Mouse (Mus musculus) myocyte (in vitro differentiated cells): Measurements from ENCODE around the gene Naga. TPM values are rescaled to one million over a fixed set of nuclear protein-coding genes. Genes with fewer than 3 reads are reported as not detected.
A peak's percentile ranks its signal among the peaks of the same experiment; 100 is the strongest.
"Not testable (repeated sequence)": the region's sequence is repeated elsewhere in the genome, so short reads cannot be mapped to it uniquely, and the experiment has no call there.

ENCODE experiments used
- H3K27me3 ChIP-seq: one replicate; pipeline ENCODE4 v1.6.1; 2011; ENCODE audit not compliant: control insufficient read depth, insufficient read depth, insufficient read length
- H3K36me3 ChIP-seq: one replicate; pipeline ENCODE4 v1.6.1; 2011; ENCODE audit not compliant: control insufficient read depth, insufficient read depth
- H3K4me2 ChIP-seq: one replicate; pipeline ENCODE4 v1.6.1; 2011; ENCODE audit warnings: low read depth, control low read depth
- H3K4me3 ChIP-seq: one replicate; pipeline ENCODE4 v1.5.1; 2011; ENCODE audit warnings: mild to moderate bottlenecking, control low read depth, moderate library complexity
- H3K79me2 ChIP-seq: one replicate; pipeline ENCODE4 v1.6.1; 2011; ENCODE audit not compliant: control insufficient read depth, insufficient read depth
- H3ac ChIP-seq: one replicate; pipeline ENCODE4 v1.6.1; 2011; ENCODE audit not compliant: control insufficient read depth, insufficient read length
- CEBPB ChIP-seq: IDR thresholded peaks from 2 replicates; pipeline ENCODE4 v1.6.1; 2011; ENCODE audit warnings: mild to moderate bottlenecking, moderate library complexity; ENCODE audit not compliant: poor library complexity, insufficient read depth, severe bottlenecking
- E2F4 ChIP-seq: IDR thresholded peaks from one replicate; pipeline ENCODE4 v1.6.1; 2011; ENCODE audit warnings: mild to moderate bottlenecking, control low read depth, moderate library complexity; ENCODE audit not compliant: insufficient read depth
- MAX ChIP-seq: IDR thresholded peaks from one replicate; pipeline ENCODE4 v1.6.1; 2011; ENCODE audit warnings: low read depth, mild to moderate bottlenecking, control low read depth
- MYOD1 ChIP-seq, 3 experiments: IDR thresholded peaks; one replicate each; pipeline ENCODE4 v1.6.1; 2011; ENCODE audit warnings: control low read depth in 2 of 3, low read depth in 2 of 3, mild to moderate bottlenecking in 2 of 3, moderate library complexity in 1 of 3; ENCODE audit not compliant: insufficient read length in 2 of 3, control insufficient read depth in 1 of 3
- MYOG ChIP-seq, 3 experiments: IDR thresholded peaks; one replicate each; pipeline ENCODE4 v1.6.1; 2011; ENCODE audit warnings: control low read depth in 2 of 3, low read depth in 2 of 3, mild to moderate bottlenecking in 2 of 3; ENCODE audit not compliant: insufficient read length in 2 of 3, control insufficient read depth in 1 of 3, insufficient read depth in 1 of 3
- POLR2A ChIP-seq: IDR thresholded peaks from one replicate; pipeline ENCODE4 v1.6.1; 2011; ENCODE audit warnings: low read depth, mild to moderate bottlenecking, control low read depth, moderate library complexity; ENCODE audit not compliant: insufficient read length
- POLR2AphosphoS2 ChIP-seq: IDR thresholded peaks from one replicate; pipeline ENCODE4 v1.6.1; 2011; ENCODE audit warnings: low read depth, control low read depth; ENCODE audit not compliant: insufficient read length
- REST ChIP-seq: IDR thresholded peaks from one replicate; pipeline ENCODE4 v1.6.1; 2011; ENCODE audit warnings: mild to moderate bottlenecking, control low read depth, moderate library complexity; ENCODE audit not compliant: insufficient read depth, insufficient read length
- SRF ChIP-seq: IDR thresholded peaks from one replicate; pipeline ENCODE4 v1.6.1; 2011; ENCODE audit warnings: low read depth; ENCODE audit not compliant: control insufficient read depth, insufficient read length
- TCF12 ChIP-seq: IDR thresholded peaks from one replicate; pipeline ENCODE4 v1.6.1; 2011; ENCODE audit warnings: mild to moderate bottlenecking, control low read depth; ENCODE audit not compliant: poor library complexity, insufficient read depth, severe bottlenecking
- TCF3 ChIP-seq: IDR thresholded peaks from one replicate; pipeline ENCODE4 v1.6.1; 2011; ENCODE audit warnings: low read depth, control low read depth; ENCODE audit not compliant: insufficient read length
- USF1 ChIP-seq: IDR thresholded peaks from one replicate; pipeline ENCODE4 v1.6.1; 2011; ENCODE audit warnings: low read depth, mild to moderate bottlenecking, control low read depth, moderate library complexity
- polyA plus RNA-seq: library from polyadenylated mRNA; unstranded; fragments of >200 nt; fragmentation: generic; extraction: Trizol; gene quantifications from one replicate; pipeline ENCODE4 v1.2.1, GENCODE M21; 2012; ENCODE audit warnings: missing spikeins

The Naga gene
- polyA plus RNA-seq, 1 experiment: 53.2 TPM

- H3K27me3 ChIP-seq: peaks cover 4% of the 10 kb centered on the region
- no peak for TF ChIP-seq SRF
- no peak for TF ChIP-seq POLR2AphosphoS2
- TF ChIP-seq REST: no peak
- no peak for TF ChIP-seq E2F4
- no peak for TF ChIP-seq USF1
- TF ChIP-seq MYOD1 (IDR thresholded peaks at IDR 0.05; ENCODE audit: control insufficient read depth in 1 of 3, insufficient read length in 2 of 3, low read depth in 2 of 3): no peak
- TF ChIP-seq TCF3: no peak
- no peak for TF ChIP-seq POLR2A
- no peak for TF ChIP-seq CEBPB
- no peak for TF ChIP-seq MYOG (IDR thresholded peaks at IDR 0.05; ENCODE audit: control insufficient read depth in 1 of 3, insufficient read depth in 1 of 3, insufficient read length in 2 of 3, low read depth in 2 of 3)
- TF ChIP-seq MAX: no peak
- no peak for TF ChIP-seq TCF12
- H3ac ChIP-seq: no peak overlapping the region
- no peak overlapping the region for H3K4me3 ChIP-seq
- no peaks in the 10 kb centered on the region for H3K79me2 ChIP-seq
- no peaks in the 10 kb centered on the region for H3K36me3 ChIP-seq
- no peak overlapping the region for H3K4me2 ChIP-seq
These were observed 29.4 kb upstream of the Naga start for GRCm38 (mm10) chr15:82368146-82368545.

- H3K36me3 ChIP-seq, H3K79me2 ChIP-seq, H3K4me3 ChIP-seq, H3ac ChIP-seq, H3K27me3 ChIP-seq: not testable (repeated sequence)
- H3K4me2 ChIP-seq: peak overlapping the region; percentile 61
These were observed 25.8 kb upstream of the Naga start for GRCm38 (mm10) chr15:82364561-82364960.

GRCm38 (mm10) chr15:82363801-82364200, 25.1 kb upstream of the Naga start:
- H3K27me3 ChIP-seq, H3K4me3 ChIP-seq, H3ac ChIP-seq, H3K36me3 ChIP-seq, H3K4me2 ChIP-seq, H3K79me2 ChIP-seq: not testable (repeated sequence)

GRCm38 (mm10) chr15:82362234-82362633, 23.5 kb upstream of the Naga start:
- no peaks in the 10 kb centered on the region for H3K36me3 ChIP-seq
- no peak overlapping the region for H3K4me3 ChIP-seq
- no peak for TF ChIP-seq MYOD1 (IDR thresholded peaks at IDR 0.05; ENCODE audit: control insufficient read depth in 1 of 3, insufficient read length in 2 of 3, low read depth in 2 of 3)
- no peak for TF ChIP-seq TCF12
- no peak for TF ChIP-seq CEBPB
- TF ChIP-seq MAX: no peak
- no peak for TF ChIP-seq MYOG (IDR thresholded peaks at IDR 0.05; ENCODE audit: control insufficient read depth in 1 of 3, insufficient read depth in 1 of 3, insufficient read length in 2 of 3, low read depth in 2 of 3)
- no peak for TF ChIP-seq POLR2A
- H3ac ChIP-seq: no peak overlapping the region
- H3K27me3 ChIP-seq: no peaks in the 10 kb centered on the region
- no peaks in the 10 kb centered on the region for H3K79me2 ChIP-seq
- H3K4me2 ChIP-seq: no peak overlapping the region

- Histone ChIP-seq H3K79me2 (no peaks in the 10 kb centered on the region), H3K4me2 (no peak overlapping the region), H3K4me3 (no peak overlapping the region), H3K36me3 (no peaks in the 10 kb centered on the region), H3ac (no peak overlapping the region), H3K27me3 (no peaks in the 10 kb centered on the region)
- TF ChIP-seq POLR2A (no peak), MYOG (IDR thresholded peaks at IDR 0.05; ENCODE audit: control insufficient read depth in 1 of 3, insufficient read depth in 1 of 3, insufficient read length in 2 of 3, low read depth in 2 of 3) (peak in 1 of 3 experiments; percentile 19), REST (no peak)
These were observed 22.8 kb upstream of the Naga start for GRCm38 (mm10) chr15:82361459-82362018.

GRCm38 (mm10) chr15:82358431-82359260, 19.9 kb upstream of the Naga start:
- no peaks in the 10 kb centered on the region for H3K27me3 ChIP-seq
- TF ChIP-seq MYOD1 (IDR thresholded peaks at IDR 0.05; ENCODE audit: control insufficient read depth in 1 of 3, insufficient read length in 2 of 3, low read depth in 2 of 3) (no peak), MAX (no peak), MYOG (IDR thresholded peaks at IDR 0.05; ENCODE audit: control insufficient read depth in 1 of 3, insufficient read depth in 1 of 3, insufficient read length in 2 of 3, low read depth in 2 of 3) (no peak), TCF3 (no peak), USF1 (no peak), POLR2AphosphoS2 (no peak)
- no peak overlapping the region for H3ac ChIP-seq
- no peak overlapping the region for H3K4me3 ChIP-seq
- H3K4me2 ChIP-seq: no peak overlapping the region
- no peaks in the 10 kb centered on the region for H3K36me3 ChIP-seq
- H3K79me2 ChIP-seq: peaks cover 3% of the 10 kb centered on the region
